Mouse (Mus musculus) thymus, adult 2 months (tissue): Measurements from ENCODE around the gene Isyna1.

Source experiments
- CTCF ChIP-seq: fragments of 200-500 bp; IDR thresholded peaks from 2 replicates; pipeline ENCODE4 v1.5.1; 2012; ENCODE audit warnings: mild to moderate bottlenecking, control low read depth, low read length, moderate library complexity, borderline replicate concordance; ENCODE audit not compliant: control insufficient read depth, poor library complexity, insufficient read depth; ENCODE audit errors: extremely low read depth
- POLR2A ChIP-seq: fragments of 200-500 bp; IDR thresholded peaks from 2 replicates; pipeline ENCODE4 v1.6.1; 2012; ENCODE audit warnings: mild to moderate bottlenecking, low read length, control low read depth, moderate library complexity; ENCODE audit not compliant: control insufficient read depth, poor library complexity, insufficient read depth; ENCODE audit errors: extremely low read depth

DNA sequence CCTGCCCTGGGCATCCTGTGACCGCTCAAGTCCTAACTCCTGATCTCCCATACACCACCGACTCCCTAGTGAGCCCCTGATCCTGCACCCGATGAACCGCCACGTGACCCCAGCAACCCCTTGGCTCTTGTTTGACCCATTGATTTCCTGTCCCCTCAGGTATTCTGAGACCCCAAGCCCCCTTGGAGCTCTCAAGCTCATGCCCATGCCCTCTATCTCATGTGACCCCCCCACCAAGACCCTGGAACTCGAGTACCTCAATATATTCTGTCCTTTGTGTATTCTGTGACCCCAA lies 13.4 kb downstream of the Isyna1 start:
- no peak for TF ChIP-seq CTCF
- TF ChIP-seq POLR2A: no peak
